Mouse (Mus musculus): ENCODE data around the gene Dcaf7.
A peak's percentile ranks its signal among the peaks of the same experiment; 100 is the strongest.
"Not testable (repeated sequence)": the region's sequence is repeated elsewhere in the genome, so short reads cannot be mapped to it uniquely, and the experiment has no call there.

Dcaf7 gene

GRCm38 (mm10) chr11:106036548-106037417 is at the start of gene Dcaf7:
Gene Dcaf7, plus strand, starts transcription at chr11:106036872.
- peak; percentile 98 for DNase-seq

DNA sequence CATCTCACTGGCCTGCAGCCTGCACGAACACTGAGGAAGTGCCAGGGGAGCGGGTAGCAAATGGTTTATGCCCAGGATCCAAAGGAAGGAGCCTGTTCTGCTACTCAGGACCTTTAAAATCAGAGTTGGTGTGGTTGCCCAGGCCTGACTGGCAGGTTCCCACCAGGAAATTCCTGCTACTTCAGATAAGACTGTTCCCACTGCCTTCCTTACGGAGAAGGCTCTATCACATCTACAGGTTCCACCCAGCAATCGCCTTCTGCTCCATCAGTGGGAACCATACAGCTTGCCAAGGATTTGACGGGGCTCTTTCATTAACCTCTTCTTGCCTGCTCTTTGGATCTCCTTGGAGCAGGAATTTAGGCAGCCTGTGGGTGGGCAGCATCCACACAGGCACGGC is 49.2 kb upstream of the Dcaf7 start:
- DNase-seq, result no peak

GRCm38 (mm10) chr11:105989446-105989845 is 47.2 kb upstream of the Dcaf7 start:
- no peak for DNase-seq

GRCm38 (mm10) chr11:105990231-105990630 is 46.4 kb upstream of the Dcaf7 start:
- peak; percentile 29 for DNase-seq

DNA sequence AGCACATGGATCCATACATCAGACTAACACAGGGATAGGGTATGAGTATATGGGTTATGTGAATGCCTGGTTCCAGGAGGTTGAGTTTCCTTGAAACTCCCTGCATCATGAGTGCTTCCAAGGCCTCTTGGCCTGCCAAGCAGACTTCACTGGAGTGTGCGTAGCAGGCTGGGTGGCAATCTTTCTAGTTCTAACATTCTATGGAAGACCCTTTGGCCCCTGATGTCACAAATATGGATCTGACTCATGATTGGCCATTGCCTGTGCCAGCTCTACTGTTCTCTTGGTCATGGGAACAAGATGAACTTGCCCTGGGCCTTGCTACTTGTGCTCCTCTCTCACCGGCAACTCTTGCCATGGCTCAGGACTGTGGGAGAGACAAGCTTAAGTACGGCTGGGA is 42.3 kb upstream of the Dcaf7 start, which contains the start of gene Ace3:
Gene Ace3, plus strand, starts transcription at position 301 of the 400 bp plus-strand sequence.
- no peak for DNase-seq

- no peak for DNase-seq
Observed at GRCm38 (mm10) chr11:106000062-106000461, 36.6 kb upstream of the Dcaf7 start.

DNA sequence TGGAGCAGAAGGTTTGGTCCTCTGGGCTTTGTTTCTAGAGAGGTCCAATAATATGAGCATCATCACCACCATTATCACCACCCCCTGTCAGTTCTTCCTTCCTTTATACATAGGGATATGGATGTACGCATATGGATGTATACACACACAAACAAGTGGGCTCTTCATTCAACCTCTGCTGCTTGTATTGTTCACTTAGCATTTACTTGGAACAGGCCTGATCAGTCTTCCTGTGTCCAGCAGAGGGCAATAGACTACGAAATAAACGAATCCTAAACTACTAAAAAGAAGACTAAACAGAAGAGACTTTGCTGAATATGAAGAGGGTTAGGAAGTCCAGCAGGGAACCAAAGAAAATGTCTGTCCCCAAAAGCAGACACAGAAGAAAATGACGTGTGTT is 35.0 kb upstream of the Dcaf7 start:
- DNase-seq, result peak; percentile 48

GRCm38 (mm10) chr11:106004576-106004975 is 32.1 kb upstream of the Dcaf7 start:
- peak; percentile 55 for DNase-seq

DNA sequence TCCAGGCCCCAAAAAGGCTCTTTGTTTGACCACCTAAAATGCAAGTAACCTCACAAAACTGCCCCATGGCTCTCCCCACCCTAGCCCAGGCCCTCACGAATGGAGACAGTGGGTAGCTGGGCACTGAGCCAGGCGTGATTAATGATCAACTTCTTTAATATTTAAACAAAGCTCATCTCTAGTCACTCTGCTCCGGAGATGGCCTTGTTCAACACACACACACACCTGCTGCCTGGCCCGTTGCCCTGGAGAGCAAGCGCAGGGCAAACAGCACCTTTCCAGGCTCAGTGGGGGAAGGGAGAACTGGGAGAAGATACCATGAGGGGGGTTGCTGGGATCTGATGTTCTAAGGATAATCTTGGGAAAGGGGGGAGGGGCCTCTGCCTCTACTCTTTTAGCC is 30.7 kb upstream of the Dcaf7 start:
- DNase-seq, result peak; percentile 90

- DNase-seq, result peak; percentile 83
Observed at GRCm38 (mm10) chr11:106007821-106008220, 28.9 kb upstream of the Dcaf7 start, which contains the start of gene Kcnh6. Gene Kcnh6, plus strand, starts transcription at chr11:106008124.

GRCm38 (mm10) chr11:106012711-106013110 is 24.0 kb upstream of the Dcaf7 start:
- DNase-seq, result no peak

DNA sequence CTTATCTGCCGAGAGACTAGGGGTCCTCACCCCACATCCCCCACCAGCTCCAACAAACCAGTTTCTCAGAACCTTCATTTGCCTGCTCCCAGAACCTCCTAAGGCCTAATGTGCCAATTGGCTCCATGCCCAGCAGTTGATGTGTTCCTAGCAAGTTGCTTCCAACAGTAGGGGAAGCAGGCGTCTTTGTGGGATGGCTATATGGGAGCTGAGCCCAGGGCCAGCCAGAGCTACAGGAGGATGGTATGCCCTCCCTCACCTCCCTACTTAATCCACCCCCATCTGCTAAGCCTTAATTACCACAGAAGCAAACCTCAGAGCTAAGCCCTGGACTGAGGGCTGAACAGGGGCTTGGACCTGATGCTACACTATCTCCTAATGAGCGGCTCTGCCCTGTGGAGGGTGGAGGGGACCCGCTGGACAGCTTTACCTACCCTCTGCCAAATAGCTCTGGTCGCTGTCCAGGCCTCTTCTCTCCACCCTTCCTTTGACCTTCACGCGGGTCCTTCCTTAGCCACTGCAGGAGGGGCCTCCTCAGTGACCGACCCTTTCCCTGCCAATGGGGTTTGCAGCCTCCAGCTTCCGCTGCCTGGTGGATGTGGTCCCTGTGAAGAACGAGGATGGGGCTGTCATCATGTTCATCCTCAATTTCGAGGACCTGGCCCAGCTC is 23.0 kb upstream of the Dcaf7 start:
- peak; percentile 46 for DNase-seq

- no peak for DNase-seq
Observed at GRCm38 (mm10) chr11:106016440-106016839, 20.2 kb upstream of the Dcaf7 start.

DNA sequence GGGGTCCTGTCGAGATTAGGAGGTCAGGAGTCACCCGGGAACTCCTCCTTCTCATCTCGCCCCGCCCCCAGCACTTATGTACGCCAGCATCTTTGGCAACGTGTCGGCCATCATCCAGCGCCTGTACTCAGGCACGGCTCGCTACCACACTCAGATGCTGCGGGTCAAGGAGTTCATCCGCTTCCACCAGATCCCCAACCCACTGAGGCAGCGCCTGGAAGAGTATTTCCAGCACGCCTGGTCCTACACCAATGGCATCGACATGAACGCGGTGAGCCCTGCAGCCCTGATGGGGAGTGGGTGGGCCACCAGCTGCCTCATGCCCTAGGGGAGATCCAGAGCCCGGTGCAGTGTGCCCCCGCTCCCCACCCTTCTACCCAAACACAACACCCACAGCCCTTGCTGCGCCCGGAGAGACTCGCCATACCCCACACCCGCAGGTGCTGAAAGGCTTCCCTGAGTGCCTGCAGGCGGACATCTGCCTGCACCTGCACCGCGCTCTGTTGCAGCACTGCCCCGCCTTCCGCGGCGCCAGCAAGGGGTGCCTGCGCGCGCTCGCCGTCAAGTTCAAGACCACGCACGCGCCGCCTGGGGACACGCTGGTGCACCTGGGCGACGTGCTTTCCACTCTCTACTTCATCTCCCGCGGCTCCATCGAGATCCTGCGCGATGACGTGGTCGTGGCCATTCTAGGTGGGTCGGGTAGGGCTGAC is 16.5 kb upstream of the Dcaf7 start:
- DNase-seq, result no peak

DNA sequence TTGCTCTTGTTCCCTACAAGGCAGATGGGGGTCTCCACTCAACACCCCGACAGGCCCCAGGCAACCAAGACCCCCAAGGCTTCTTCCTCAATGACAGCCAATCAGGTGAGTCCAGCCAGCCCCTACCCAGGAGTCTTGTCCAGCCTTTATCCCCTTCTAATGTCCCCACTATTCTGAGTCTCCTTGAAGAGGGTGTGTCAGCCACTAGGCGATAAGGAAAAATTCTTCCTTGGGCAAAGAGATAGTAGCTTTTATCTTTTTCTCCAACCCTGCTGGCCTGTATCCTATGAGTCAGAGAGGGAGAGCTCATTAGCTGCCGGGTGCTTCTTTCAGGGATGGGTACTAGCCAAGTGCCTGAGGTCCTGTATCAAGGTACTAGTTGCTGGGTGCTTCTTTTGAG is 10.9 kb upstream of the Dcaf7 start:
- no peak for DNase-seq

- peak; percentile 71 for DNase-seq
Observed at GRCm38 (mm10) chr11:106026465-106027151, 10.1 kb upstream of the Dcaf7 start.

DNA sequence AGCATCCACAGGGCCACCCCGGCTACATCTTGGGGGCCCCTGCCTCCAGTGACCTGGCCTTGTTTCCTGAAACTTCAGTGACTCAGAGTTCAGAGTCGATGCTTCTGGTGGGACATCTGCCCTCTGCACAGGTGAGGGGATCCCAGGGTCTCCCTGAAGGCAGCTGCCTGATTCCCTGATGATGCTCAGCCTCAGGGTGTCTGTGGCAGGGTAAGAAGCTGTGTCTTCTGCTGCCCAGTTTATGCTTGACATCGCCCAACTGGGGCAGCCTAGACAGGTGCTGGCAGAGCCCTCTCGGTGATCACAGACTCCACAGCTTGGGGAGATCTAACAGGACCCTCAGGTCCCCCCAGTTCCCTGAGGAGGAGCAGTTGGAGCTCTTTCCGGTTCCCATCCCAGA is 9.1 kb upstream of the Dcaf7 start:
- DNase-seq, result no peak

- DNase-seq, result not testable (repeated sequence)
Observed at GRCm38 (mm10) chr11:106032074-106032473, 4.6 kb upstream of the Dcaf7 start.

- DNase-seq, result peak; percentile 50
Observed at GRCm38 (mm10) chr11:106033491-106033919, 3.2 kb upstream of the Dcaf7 start.

- no peak for DNase-seq
Observed at GRCm38 (mm10) chr11:106034986-106035385, 1.7 kb upstream of the Dcaf7 start.

DNA sequence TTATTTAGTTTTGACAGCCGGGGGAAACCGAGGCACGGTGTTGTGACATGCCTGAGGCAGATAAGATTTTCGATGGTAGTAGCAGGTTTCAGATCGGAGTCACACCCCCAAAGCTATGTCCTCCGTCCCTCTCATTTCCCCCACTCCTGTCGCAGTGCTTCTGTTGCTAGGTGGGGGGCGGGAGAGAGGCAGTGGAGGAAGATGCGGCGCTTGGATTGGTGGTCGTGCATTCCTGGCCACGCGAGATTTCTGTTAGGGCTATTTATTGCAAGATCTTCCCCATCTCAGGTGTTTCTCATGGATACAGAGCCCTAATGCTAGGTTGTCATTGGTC is 713 bp downstream of the Dcaf7 start:
- no peak for DNase-seq

DNA sequence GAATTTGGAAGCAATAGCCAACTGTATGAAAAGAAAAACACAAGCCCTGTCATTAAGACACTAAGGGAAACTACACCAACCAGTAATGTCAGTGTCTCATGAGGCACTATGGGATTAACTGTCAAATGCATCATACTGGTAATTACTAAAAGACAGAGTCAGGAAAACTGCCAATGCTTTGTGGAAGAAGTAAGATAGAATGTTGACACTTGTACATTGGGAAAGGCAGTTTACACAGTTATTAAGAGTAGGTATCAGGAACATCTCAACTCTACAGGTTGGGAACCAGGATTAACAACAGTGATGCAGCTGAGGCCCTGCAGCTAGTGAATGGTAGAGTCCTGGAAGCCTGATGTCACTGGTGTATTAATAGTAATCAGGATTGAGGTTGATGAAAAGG is 7.7 kb downstream of the Dcaf7 start:
- no peak for DNase-seq

- DNase-seq, result no peak
Observed at GRCm38 (mm10) chr11:106045256-106045655, 8.6 kb downstream of the Dcaf7 start.

Data from kidney, postnatal 14 days (tissue).